In genomic region chr2:25376589-25376988, GRCm38 (mm10) we compare ENCODE assay signal across 9 mouse cellular contexts. TPM values are rescaled to one million over a fixed set of nuclear protein-coding genes. Genes with fewer than 3 reads are reported as not detected.
DNase-seq lines count a peak whose midpoint lies in the region; TF ChIP-seq lines count a peak whose summit lies in the region.
"Had no signal": no experiment of that assay in that cellular context is flagged by ENCODE, and none has a peak within 500 bp of the region (broad histone marks: within the 10 kb centered on the region; RNA-seq: fewer than 3 reads in every experiment).

No protein-coding gene starts in this region.

- peak; percentile 47; the same call in 1 of the 2 replicates for TF ChIP-seq CTCF in small intestine, adult 2 months (IDR thresholded peaks at IDR 0.05; ENCODE audit: extremely low read depth, insufficient read length, insufficient replicate concordance, low read depth, low read length)

- 72% methylated on average over 4 of the region's 4 CpGs for WGBS in small intestine, adult 2 months

- no peak overlapping the region for H3K4me3 ChIP-seq in small intestine, adult 2 months (ENCODE audit: low read depth, low read length)
- H3K4me3 ChIP-seq: erythroblast, embryonic 14.5 days; limb, embryonic 15.5 days had no signal

- no peak overlapping the region for H3K27ac ChIP-seq in small intestine, adult 2 months (ENCODE audit: insufficient read depth, low read depth, low read length)
- H3K27ac ChIP-seq: limb, embryonic 15.5 days had no signal

- H3K36me3 ChIP-seq in small intestine, adult 2 months (ENCODE audit: control insufficient read depth, insufficient read depth, low read length): no peaks in the 10 kb centered on the region

- DNase-seq in layer of hippocampus, adult 11-12 months (ENCODE audit: low spot score): peak; percentile 61
- no peak for DNase-seq in layer of hippocampus, adult 9-10 months (ENCODE audit: low spot score)
- DNase-seq in B cell, adult 2 months: peak; percentile 47 to 55
- peak; percentile 67 for DNase-seq in ES-CJ7 (ENCODE audit: low read depth, low spot score)
- DNase-seq in embryo, embryonic 10.5 days (ENCODE audit: low spot score): peak; percentile 74
- peak; percentile 66 to 76 for DNase-seq in kidney, postnatal 25 days

- peaks cover 17% of the 10 kb centered on the region for H3K4me1 ChIP-seq in small intestine, adult 2 months (ENCODE audit: control insufficient read depth, insufficient read depth, insufficient read length, low read length)

- no peaks in the 10 kb centered on the region for H3K27me3 ChIP-seq in small intestine, adult 2 months (ENCODE audit: control insufficient read depth, insufficient read depth, low read length)
- H3K27me3 ChIP-seq: limb, embryonic 15.5 days had no signal

- no peak for TF ChIP-seq POLR2A in small intestine, adult 2 months (IDR thresholded peaks at IDR 0.05; ENCODE audit: low read depth, low read length)

RNA-seq across cellular contexts. Expression of gene Sapcd2, which starts 4.5 kb away (rescaled TPM):
- polyA plus RNA-seq in small intestine, adult 2 months (2012; rRNA removed): 15.4 and 28.8 TPM in 2 replicates

RNA-seq across cellular contexts. Expression of gene Uap1l1, which starts 11.1 kb away (rescaled TPM):
- polyA plus RNA-seq in small intestine, adult 2 months (2012; rRNA removed): 130 and 360 TPM in 2 replicates

RNA-seq across cellular contexts. Expression of gene Entpd2, which starts 19.1 kb away (rescaled TPM):
- 25.8 and 50.7 TPM in 2 replicates for polyA plus RNA-seq in small intestine, adult 2 months (2012; rRNA removed)
- polyA plus RNA-seq: erythroblast, embryonic 14.5 days had no signal

RNA-seq across cellular contexts. Expression of gene Dpp7, which starts 20.4 kb away (rescaled TPM):
- 12.5 and 24.4 TPM in 2 replicates for polyA plus RNA-seq in small intestine, adult 2 months (2012; rRNA removed)

RNA-seq across cellular contexts. Expression of gene Npdc1, which starts 22.6 kb away (rescaled TPM):
- polyA plus RNA-seq in small intestine, adult 2 months (2012; rRNA removed): 103 and 117 TPM in 2 replicates
- polyA plus RNA-seq: erythroblast, embryonic 14.5 days had no signal
